Comparison of ENCODE assay signal across 10 mouse cellular contexts in the genomic region with DNA sequence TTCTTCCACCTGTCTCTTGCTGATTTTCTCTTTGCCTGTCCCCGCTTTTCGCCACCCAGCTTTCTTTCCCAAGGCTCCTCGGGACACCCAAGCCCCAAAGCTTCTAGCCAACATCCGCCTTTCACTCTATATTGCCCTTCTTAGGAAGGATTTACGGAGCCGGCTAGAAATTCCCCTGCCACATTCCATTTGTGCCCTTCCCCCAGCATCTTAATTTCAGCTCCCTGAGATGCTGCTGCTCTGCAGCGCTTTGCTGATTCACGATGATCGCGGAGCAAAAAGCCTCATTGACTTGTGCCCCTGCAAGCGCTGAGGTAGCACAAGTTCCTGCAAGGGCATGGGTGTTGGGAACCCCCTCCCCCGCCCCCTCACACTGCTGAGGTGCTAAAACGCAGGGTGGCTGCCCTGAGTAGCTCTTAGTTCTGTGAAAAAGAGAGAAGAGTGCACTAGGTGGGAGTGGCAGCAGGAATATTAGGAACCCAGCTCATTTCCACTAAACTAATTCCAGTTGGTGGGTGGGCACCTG. TPM values are rescaled to one million over a fixed set of nuclear protein-coding genes. Genes with fewer than 3 reads are reported as not detected.
DNase-seq lines count a peak whose midpoint lies in the region; ATAC-seq lines count a peak whose summit lies in the region.
"Had no signal": no experiment of that assay in that cellular context is flagged by ENCODE, and none has a peak within 500 bp of the region (broad histone marks: within the 10 kb centered on the region; RNA-seq: fewer than 3 reads in every experiment).

No protein-coding gene starts in this region.

- peak overlapping the region; percentile 5; the same call in 1 of the 2 replicates for H3K4me3 ChIP-seq in limb, embryonic 13.5 days

- no peaks in the 10 kb centered on the region for H3K9me3 ChIP-seq in limb, embryonic 13.5 days

- 0 out of 2 replicates have a peak, but pooled peaks cover 3% of the 10 kb centered on the region for H3K4me1 ChIP-seq in limb, embryonic 13.5 days

- no peak overlapping the region for H3K27ac ChIP-seq in limb, embryonic 13.5 days

- H3K9ac ChIP-seq in limb, embryonic 13.5 days = no peak overlapping the region

- no peaks in the 10 kb centered on the region for H3K36me3 ChIP-seq in limb, embryonic 13.5 days

- DNase-seq in cerebellum, adult 18-20 months = peak; percentile 16 to 23
- DNase-seq in left cerebral cortex, adult 18-20 months (ENCODE audit: low spot score in 2 of 2) = peak; percentile 2 to 11
- DNase-seq in left cerebral cortex, adult 9 months (ENCODE audit: low spot score in 2 of 2) = no peak
- peak; percentile 2 for DNase-seq in right cerebral cortex, postnatal 4 days
- no peak for DNase-seq in adrenal gland, adult (ENCODE audit: inconsistent age in 2 of 2, low spot score in 1 of 2)
- DNase-seq in urinary bladder, adult 18-20 months (ENCODE audit: low spot score in 2 of 2) = no peak
- DNase-seq: adrenal gland, adult 2 months had no signal

- H3K4me2 ChIP-seq in limb, embryonic 13.5 days (replicated peaks) = peak overlapping the region; percentile 41

- 12% methylated on average over 13 of the region's 13 CpGs for WGBS in limb, embryonic 13.5 days

- ATAC-seq in cerebellum, adult (ENCODE audit: insufficient number of reproducible peaks, low FRiP score, low TSS enrichment) = no peak
- no peak for ATAC-seq in limb, embryonic 13.5 days (ENCODE audit: low FRiP score, low read depth)

- H3K27me3 ChIP-seq in limb, embryonic 13.5 days = peaks cover 55% of the 10 kb centered on the region

RNA-seq across cellular contexts. Expression of gene Gm15155, which starts 1.2 kb away (rescaled TPM):
- total RNA-seq in left cerebral cortex, adult 18-20 months (2021) = under 1 TPM in 1 of 2 experiments, not detected in 1; 0.56 TPM
- not detected in 2 replicates for polyA plus RNA-seq in limb, embryonic 13.5 days (2015; fragmentation: Nextera tagmentation; extraction: Ambion mirVana)
- total RNA-seq: adrenal gland, adult 2 months; hematopoietic stem cell, adult 5-6 weeks had no signal
- polyA plus RNA-seq: adrenal gland, adult 2 months had no signal

RNA-seq across cellular contexts. Expression of gene Ptchd1, which starts 2.1 kb away (rescaled TPM):
- total RNA-seq in left cerebral cortex, adult 18-20 months (2021) = 10 to 100 TPM; 17.5 to 18.8 TPM
- 1.9 and 2.1 TPM in 2 replicates for polyA plus RNA-seq in limb, embryonic 13.5 days (2015; fragmentation: Nextera tagmentation; extraction: Ambion mirVana)
- total RNA-seq: hematopoietic stem cell, adult 5-6 weeks had no signal
- polyA plus RNA-seq: adrenal gland, adult 2 months had no signal

Comparison
In these comparisons a context has a peak if more than half of its experiments do, and no peak if none do; other contexts are left out.
1. DNase-seq: peak in cerebellum, adult 18-20 months (2 of 2), left cerebral cortex, adult 18-20 months (2 of 2) and right cerebral cortex, postnatal 4 days (single experiment); none in left cerebral cortex, adult 9 months (0 of 2), adrenal gland, adult (0 of 2) and urinary bladder, adult 18-20 months (0 of 2).